Mouse (Mus musculus) MN1 (cell line): Measurements from ENCODE around the gene Selplg.

ENCODE experiments used
- DNase-seq: peaks from one replicate; pipeline ENCODE4 v3.0.0-alpha.2; 2016; ENCODE audit warnings: low spot score

The Selplg gene

GRCm38 (mm10) chr5:113771213-113772162 lies 61.0 kb downstream of the Selplg start:
- DNase-seq: peak; percentile 93

- DNase-seq: no peak
Measured at GRCm38 (mm10) chr5:113768806-113769205, 63.6 kb downstream of the Selplg start.
